In the genomic region with DNA sequence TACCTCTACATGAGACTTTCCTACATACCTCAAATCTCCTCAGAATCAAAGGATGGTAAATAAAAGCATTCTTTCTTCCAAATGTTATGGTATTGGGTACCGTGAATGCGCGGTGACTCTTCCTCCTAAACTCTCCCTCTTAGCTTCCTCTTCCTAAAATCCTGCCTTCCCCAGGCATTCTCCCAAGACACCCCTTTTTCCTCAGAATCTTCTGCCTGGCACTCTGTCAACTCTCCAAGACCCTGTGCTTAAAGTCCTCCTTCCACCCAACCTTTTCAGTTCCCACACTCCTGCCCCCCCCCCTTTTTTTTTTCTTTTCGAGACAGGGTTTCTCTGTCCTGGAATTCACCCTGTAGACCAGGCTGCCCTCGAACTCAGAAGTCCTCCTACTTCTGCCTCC, we compare ENCODE assay signal across 8 mouse cellular contexts. TPM values are rescaled to one million over a fixed set of nuclear protein-coding genes. Genes with fewer than 3 reads are reported as not detected.
A peak's percentile ranks its signal among the peaks of the same experiment; 100 is the strongest.
DNase-seq lines count a peak whose midpoint lies in the region; ATAC-seq and TF ChIP-seq lines count a peak whose summit lies in the region.

No protein-coding gene starts in this region.

- H3K4me1 ChIP-seq in lung, postnatal 0 days (ENCODE audit: insufficient read depth, low read depth, low read length) = peaks cover 5% of the 10 kb centered on the region; the same call in 1 of the 2 replicates
- peaks cover 18% of the 10 kb centered on the region for H3K4me1 ChIP-seq in limb, embryonic 14.5 days (ENCODE audit: control insufficient read depth, insufficient read depth, low read length)
- H3K4me1 ChIP-seq in stomach, embryonic 16.5 days (ENCODE audit: control insufficient read depth, insufficient read depth, low read length) = peaks cover 17% of the 10 kb centered on the region

- no peak for ATAC-seq in lung, postnatal 0 days
- ATAC-seq in limb, embryonic 14.5 days (ENCODE audit: low FRiP score, low read depth) = no peak
- ATAC-seq in stomach, embryonic 16.5 days (ENCODE audit: insufficient read depth, low FRiP score) = no peak

- H3K4me2 ChIP-seq in lung, postnatal 0 days (replicated peaks; ENCODE audit: low read depth, low read length) = peak overlapping the region; percentile 42
- H3K4me2 ChIP-seq in limb, embryonic 14.5 days (replicated peaks; ENCODE audit: low read depth, low read length, severe bottlenecking) = peak overlapping the region; percentile 39
- peak overlapping the region; percentile 65 for H3K4me2 ChIP-seq in stomach, embryonic 16.5 days (ENCODE audit: low read depth, low read length)

- H3K9me3 ChIP-seq in lung, postnatal 0 days (ENCODE audit: low read length) = no peaks in the 10 kb centered on the region
- no peaks in the 10 kb centered on the region for H3K9me3 ChIP-seq in limb, embryonic 14.5 days (ENCODE audit: control insufficient read depth, low read length)
- H3K9me3 ChIP-seq in stomach, embryonic 16.5 days (replicated peaks; ENCODE audit: control insufficient read depth, low read length) = no peaks in the 10 kb centered on the region

- WGBS in lung, postnatal 0 days = 1% methylated on average over 5 of the region's 5 CpGs
- 4% methylated on average over 5 of the region's 5 CpGs for WGBS in limb, embryonic 14.5 days
- 6% methylated on average over 5 of the region's 5 CpGs for WGBS in stomach, embryonic 16.5 days

- TF ChIP-seq EP300 in lung, postnatal 0 days (IDR thresholded peaks at IDR 0.05) = no peak

- TF ChIP-seq POLR2A in limb, embryonic 14.5 days (IDR thresholded peaks at IDR 0.05; ENCODE audit: borderline replicate concordance, extremely low read depth, insufficient read depth, insufficient read length) = no peak

- 0 out of 2 replicates have a peak overlapping the region, but pooled peaks have one; percentile 8 for H3K4me3 ChIP-seq in lung, postnatal 0 days (ENCODE audit: low read depth, low read length)
- peak overlapping the region; percentile 22 for H3K4me3 ChIP-seq in limb, embryonic 14.5 days (replicated peaks; ENCODE audit: low read length)
- H3K4me3 ChIP-seq in stomach, embryonic 16.5 days (replicated peaks; ENCODE audit: low read length) = peak overlapping the region; percentile 43

- peak; percentile 43 to 55 for DNase-seq in cerebellum, postnatal 14 days
- no peak for DNase-seq in cerebellum, postnatal 10 days
- no peak for DNase-seq in lung, postnatal 0 days (ENCODE audit: low spot score)
- DNase-seq in lung, postnatal 4 days = no peak
- DNase-seq in limb, embryonic 14.5 days (ENCODE audit: low spot score) = no peak
- no peak for DNase-seq in adrenal gland, adult (ENCODE audit: inconsistent age in 2 of 2, low spot score in 1 of 2)
- DNase-seq in adrenal gland, adult 2 months = no peak

- no peak overlapping the region for H3K9ac ChIP-seq in lung, postnatal 0 days (replicated peaks; ENCODE audit: low read depth)
- no peak overlapping the region for H3K9ac ChIP-seq in limb, embryonic 14.5 days (ENCODE audit: low read depth, low read length, severe bottlenecking)
- peak overlapping the region; percentile 31; the same call in 1 of the 2 replicates for H3K9ac ChIP-seq in stomach, embryonic 16.5 days (ENCODE audit: low read length)

- H3K27me3 ChIP-seq in lung, postnatal 0 days (replicated peaks; ENCODE audit: insufficient read depth, low read length) = no peaks in the 10 kb centered on the region
- H3K27me3 ChIP-seq in limb, embryonic 14.5 days (ENCODE audit: control insufficient read depth, insufficient read depth, low read length) = no peaks in the 10 kb centered on the region
- H3K27me3 ChIP-seq in stomach, embryonic 16.5 days (ENCODE audit: control insufficient read depth, insufficient read depth, low read length) = no peaks in the 10 kb centered on the region

- H3K36me3 ChIP-seq in lung, postnatal 0 days (ENCODE audit: insufficient read depth, low read length) = peaks cover 22% of the 10 kb centered on the region
- peaks cover 33% of the 10 kb centered on the region for H3K36me3 ChIP-seq in limb, embryonic 14.5 days (ENCODE audit: control insufficient read depth, insufficient read depth, low read length)
- peaks cover 13% of the 10 kb centered on the region for H3K36me3 ChIP-seq in stomach, embryonic 16.5 days (ENCODE audit: control insufficient read depth, insufficient read depth, low read length)

- TF ChIP-seq CTCF in lung, postnatal 0 days (IDR thresholded peaks at IDR 0.05) = no peak

- no peak overlapping the region for H3K27ac ChIP-seq in lung, postnatal 0 days (ENCODE audit: low read length)
- H3K27ac ChIP-seq in limb, embryonic 14.5 days (replicated peaks; ENCODE audit: low read depth, low read length) = 0 out of 2 replicates have a peak overlapping the region, but pooled peaks have one; percentile 63
- H3K27ac ChIP-seq in stomach, embryonic 16.5 days (ENCODE audit: low read length) = no peak overlapping the region

RNA-seq across cellular contexts. Expression of a gene that starts 0.5 kb away (rescaled TPM):
- 105 and 113 TPM in 2 replicates for polyA plus RNA-seq in lung, postnatal 0 days (2015; fragmentation: Nextera tagmentation; extraction: Ambion mirVana)
- polyA plus RNA-seq in limb, embryonic 14.5 days (2012; rRNA removed) = 100 and 105 TPM in 2 replicates
- 91.7 and 113 TPM in 2 replicates for polyA plus RNA-seq in limb, embryonic 14.5 days (2014; fragmentation: Nextera tagmentation; extraction: Ambion mirVana)
- 75.6 and 82.6 TPM in 2 replicates for polyA plus RNA-seq in stomach, embryonic 16.5 days (2015; fragmentation: Nextera tagmentation; extraction: Ambion mirVana)
- 100 to 1,000 TPM; 127 to 129 TPM for total RNA-seq in adrenal gland, adult 2 months (2021)
- 147 and 170 TPM in 2 replicates for polyA plus RNA-seq in adrenal gland, adult 2 months (2012; rRNA removed)

RNA-seq across cellular contexts. Expression of a gene that starts 9.7 kb away (rescaled TPM):
- 0.20 and 0.35 TPM in 2 replicates for polyA plus RNA-seq in lung, postnatal 0 days (2015; fragmentation: Nextera tagmentation; extraction: Ambion mirVana)
- 1.7 and 3.5 TPM in 2 replicates for polyA plus RNA-seq in limb, embryonic 14.5 days (2012; rRNA removed)
- polyA plus RNA-seq in limb, embryonic 14.5 days (2014; fragmentation: Nextera tagmentation; extraction: Ambion mirVana) = 1.1 and 1.4 TPM in 2 replicates
- polyA plus RNA-seq in stomach, embryonic 16.5 days (2015; fragmentation: Nextera tagmentation; extraction: Ambion mirVana) = 0.91 and 0.98 TPM in 2 replicates
- total RNA-seq in adrenal gland, adult 2 months (2021) = under 1 TPM in 1 of 2 experiments, not detected in 1; 0.20 TPM
- 0.70 and 1.8 TPM in 2 replicates for polyA plus RNA-seq in adrenal gland, adult 2 months (2012; rRNA removed)

RNA-seq across cellular contexts. Expression of a gene that starts 15.9 kb away (rescaled TPM):
- polyA plus RNA-seq in lung, postnatal 0 days (2015; fragmentation: Nextera tagmentation; extraction: Ambion mirVana) = 14.8 and 15.1 TPM in 2 replicates
- 33.7 and 38.7 TPM in 2 replicates for polyA plus RNA-seq in limb, embryonic 14.5 days (2012; rRNA removed)
- polyA plus RNA-seq in limb, embryonic 14.5 days (2014; fragmentation: Nextera tagmentation; extraction: Ambion mirVana) = 62.4 and 62.9 TPM in 2 replicates
- polyA plus RNA-seq in stomach, embryonic 16.5 days (2015; fragmentation: Nextera tagmentation; extraction: Ambion mirVana) = 50.3 and 53.7 TPM in 2 replicates
- total RNA-seq in adrenal gland, adult 2 months (2021) = 10 to 100 TPM; 26.9 to 30.1 TPM
- 22.1 and 27.4 TPM in 2 replicates for polyA plus RNA-seq in adrenal gland, adult 2 months (2012; rRNA removed)

RNA-seq across cellular contexts. Expression of a gene that starts 30.4 kb away (rescaled TPM):
- 3.2 and 3.7 TPM in 2 replicates for polyA plus RNA-seq in lung, postnatal 0 days (2015; fragmentation: Nextera tagmentation; extraction: Ambion mirVana)
- polyA plus RNA-seq in limb, embryonic 14.5 days (2012; rRNA removed) = 5.3 and 8.9 TPM in 2 replicates
- 19.0 and 31.7 TPM in 2 replicates for polyA plus RNA-seq in limb, embryonic 14.5 days (2014; fragmentation: Nextera tagmentation; extraction: Ambion mirVana)
- 32.7 and 46.5 TPM in 2 replicates for polyA plus RNA-seq in stomach, embryonic 16.5 days (2015; fragmentation: Nextera tagmentation; extraction: Ambion mirVana)
- total RNA-seq in adrenal gland, adult 2 months (2021) = 1 to 10 TPM in 1 of 2 experiments, under 1 TPM in 1; 0.49 to 2.0 TPM
- polyA plus RNA-seq in adrenal gland, adult 2 months (2012; rRNA removed) = 1.6 and 2.9 TPM in 2 replicates

RNA-seq across cellular contexts. Expression of a gene that starts 31.3 kb away (rescaled TPM):
- 0.10 and 0.11 TPM in 2 replicates for polyA plus RNA-seq in lung, postnatal 0 days (2015; fragmentation: Nextera tagmentation; extraction: Ambion mirVana)
- polyA plus RNA-seq in limb, embryonic 14.5 days (2012; rRNA removed) = 46.2 and 70.5 TPM in 2 replicates
- 1.8 and 2.8 TPM in 2 replicates for polyA plus RNA-seq in limb, embryonic 14.5 days (2014; fragmentation: Nextera tagmentation; extraction: Ambion mirVana)
- polyA plus RNA-seq in stomach, embryonic 16.5 days (2015; fragmentation: Nextera tagmentation; extraction: Ambion mirVana) = 0.53 and 0.99 TPM in 2 replicates
- 1 to 10 TPM; 6.2 to 8.6 TPM for total RNA-seq in adrenal gland, adult 2 months (2021)
- polyA plus RNA-seq in adrenal gland, adult 2 months (2012; rRNA removed) = 38.0 and 61.3 TPM in 2 replicates

Comparison
In these comparisons a context has a peak if more than half of its experiments do, and no peak if none do; other contexts are left out.
1. DNase-seq: peak in cerebellum, postnatal 14 days (2 of 2); none in cerebellum, postnatal 10 days (0 of 2), lung, postnatal 0 days (single experiment), lung, postnatal 4 days (0 of 2), limb, embryonic 14.5 days (single experiment), adrenal gland, adult (0 of 2) and adrenal gland, adult 2 months (single experiment).
2. Peak in every context shown above with its lines, with median percentiles within 50 percentile points of each other: H3K4me2 ChIP-seq and H3K4me3 ChIP-seq.